Mouse (Mus musculus) bone marrow, adult 2 months (tissue): Measurements from ENCODE around the gene Pld1.

ENCODE experiments used
- CTCF ChIP-seq: fragments of 200-500 bp; IDR thresholded peaks from 2 replicates; pipeline ENCODE4 v1.5.1; 2011; ENCODE audit warnings: low read length, control low read depth; ENCODE audit not compliant: control insufficient read depth, insufficient read depth
- POLR2A ChIP-seq: fragments of 200-500 bp; IDR thresholded peaks from 2 replicates; pipeline ENCODE4 v1.6.1; 2011; ENCODE audit warnings: low read depth, mild to moderate bottlenecking, control low read depth, low read length, borderline replicate concordance; ENCODE audit not compliant: control insufficient read depth

DNA sequence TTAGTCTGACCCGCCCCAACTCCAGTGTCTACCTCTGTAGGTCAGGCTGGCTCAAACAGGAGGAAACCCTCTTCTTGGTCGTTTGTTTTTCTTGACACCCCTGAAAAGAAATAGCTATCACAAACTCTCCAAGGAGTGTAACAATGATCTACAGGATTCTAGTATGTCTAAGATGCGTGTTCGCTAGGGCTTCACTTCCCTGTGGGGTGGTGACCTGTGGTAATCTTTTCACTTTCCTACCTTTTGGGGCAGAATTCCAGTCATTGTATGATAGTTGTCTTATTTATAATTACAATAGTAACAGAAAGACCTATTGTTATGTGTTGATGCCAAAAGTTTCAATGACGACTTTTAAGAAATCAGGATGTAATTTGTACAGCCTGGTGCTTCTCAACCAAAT is 1.8 kb upstream of the Pld1 start:
- TF ChIP-seq CTCF (no peak), POLR2A (no peak)
